Mouse (Mus musculus): ENCODE measurements around the gene Nudt4.

DNA sequence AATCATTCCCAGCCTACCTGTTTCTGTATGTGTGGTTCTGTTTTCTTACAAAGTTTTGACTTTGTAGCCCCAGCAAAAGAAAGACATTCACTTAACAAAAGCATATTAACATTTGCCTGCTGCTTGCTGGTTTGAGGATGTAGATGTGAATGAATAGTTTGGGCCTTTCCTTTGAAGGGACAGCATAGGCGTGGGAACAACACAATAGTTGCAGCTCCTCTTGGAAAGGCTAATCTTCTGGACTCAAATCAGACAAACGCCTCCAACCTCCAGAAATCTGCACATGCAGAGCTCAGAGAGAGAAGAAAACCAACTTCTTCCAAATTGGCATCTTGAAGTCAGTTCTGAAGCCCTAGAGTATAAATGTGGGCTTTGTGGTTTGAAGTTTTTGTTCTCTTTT is 19.3 kb downstream of the Nudt4 start:
- TF ChIP-seq POLR2A (IDR thresholded peaks at IDR 0.05; ENCODE audit: insufficient read length, low read depth) (no peak), TCF3 (IDR thresholded peaks at IDR 0.05; ENCODE audit: insufficient read length, low read depth) (no peak), SRF (IDR thresholded peaks at IDR 0.05; ENCODE audit: control insufficient read depth, insufficient read length, low read depth) (no peak), CEBPB (IDR thresholded peaks at IDR 0.05; ENCODE audit: insufficient read depth, poor library complexity, severe bottlenecking) (no peak), MAX (IDR thresholded peaks at IDR 0.05; ENCODE audit: low read depth) (no peak), POLR2AphosphoS2 (IDR thresholded peaks at IDR 0.05; ENCODE audit: insufficient read length, low read depth) (no peak), MYOD1 (IDR thresholded peaks at IDR 0.05; ENCODE audit: control insufficient read depth in 1 of 3, insufficient read length in 2 of 3, low read depth in 2 of 3) (no peak), E2F4 (IDR thresholded peaks at IDR 0.05; ENCODE audit: insufficient read depth) (no peak), TCF12 (IDR thresholded peaks at IDR 0.05; ENCODE audit: insufficient read depth, poor library complexity, severe bottlenecking) (no peak), REST (IDR thresholded peaks at IDR 0.05; ENCODE audit: insufficient read depth, insufficient read length) (no peak), USF1 (IDR thresholded peaks at IDR 0.05; ENCODE audit: low read depth) (no peak)

Measured in myocyte (in vitro differentiated cells).